Mouse (Mus musculus) CH12.LX (cell line): ENCODE results near the gene Akap7. TPM values are rescaled to one million over a fixed set of nuclear protein-coding genes. Genes with fewer than 3 reads are reported as not detected.

Experiments
- DNase-seq: peaks from one replicate; pipeline ENCODE4 v3.0.0-alpha.2; 2013; ENCODE audit errors: extremely low read depth
- H3K27ac ChIP-seq: 2 replicates; pipeline ENCODE4 v1.5.1; 2012; ENCODE audit warnings: low read depth, mild to moderate bottlenecking, control low read depth, moderate library complexity; ENCODE audit not compliant: insufficient read depth
- H3K27me3 ChIP-seq: replicated peaks from 2 replicates; pipeline ENCODE3; 2012; ENCODE audit warnings: inconsistent platforms
- H3K36me3 ChIP-seq, 2 experiments: replicated peaks in 1 of 2; 2 replicates each; pipeline versions ENCODE3 to v1.6.1; 2012; ENCODE audit warnings: inconsistent platforms in 1 of 2, low read length in 1 of 2, mild to moderate bottlenecking in 1 of 2, mixed read lengths in 1 of 2, moderate library complexity in 1 of 2; ENCODE audit not compliant: control insufficient read depth in 1 of 2, insufficient read depth in 1 of 2
- H3K4me1 ChIP-seq, 2 experiments: 2 replicates each; pipeline ENCODE4 v1.6.1; 2012; ENCODE audit warnings: inconsistent platforms in 1 of 2, moderate library complexity in 1 of 2; ENCODE audit not compliant: insufficient read depth in 2 of 2, control insufficient read depth in 1 of 2
- H3K4me2 ChIP-seq: 2 replicates; pipeline ENCODE4 v1.6.1; 2012; ENCODE audit warnings: low read depth, mild to moderate bottlenecking, control low read depth; ENCODE audit not compliant: poor library complexity, insufficient read depth, severe bottlenecking
- H3K4me3 ChIP-seq, 3 experiments: fragments of 150-350 bp in 1 of 3; sonication (generic) in 1 of 3; replicated peaks in 1 of 3; 2 replicates each; pipeline versions ENCODE3 to v1.5.1; 2011 to 2012; ENCODE audit warnings: low read depth in 2 of 3, low read length in 2 of 3, mild to moderate bottlenecking in 2 of 3, moderate library complexity in 2 of 3, control low read depth in 1 of 3, improper control_type of control experiment in 1 of 3, inconsistent platforms in 1 of 3, mixed read lengths in 1 of 3; ENCODE audit not compliant: poor library complexity in 1 of 3
- H3K79me2 ChIP-seq: replicated peaks from 2 replicates; pipeline ENCODE4 v1.6.1; 2012; ENCODE audit warnings: mild to moderate bottlenecking, moderate library complexity; ENCODE audit not compliant: control insufficient read depth, poor library complexity, insufficient read depth, severe bottlenecking; ENCODE audit errors: extremely low read depth
- H3K9ac ChIP-seq: 2 replicates; pipeline ENCODE4 v1.6.1; 2012; ENCODE audit warnings: low read depth, mild to moderate bottlenecking, control low read depth, moderate library complexity; ENCODE audit not compliant: insufficient read depth
- H3K9me3 ChIP-seq: replicated peaks from 2 replicates; pipeline ENCODE3; 2012; ENCODE audit warnings: low read length, inconsistent platforms, mixed read lengths
- BHLHE40 ChIP-seq: IDR thresholded peaks from 2 replicates; pipeline ENCODE4 v1.6.1; 2011; ENCODE audit warnings: mild to moderate bottlenecking, low read depth, low read length, improper control_type of control experiment
- CHD1 ChIP-seq: IDR thresholded peaks from 2 replicates; pipeline ENCODE4 v1.6.1; 2012; ENCODE audit warnings: low read depth, low read length, improper control_type of control experiment, inconsistent platforms
- CHD2 ChIP-seq: IDR thresholded peaks from 2 replicates; pipeline ENCODE4 v1.6.1; 2011; ENCODE audit warnings: low read length, improper control_type of control experiment
- CTCF ChIP-seq, 2 experiments: IDR thresholded peaks in 1 of 2; conservative IDR thresholded peaks in 1 of 2; 2 replicates each; pipeline ENCODE4 v1.5.1; 2011 to 2012; ENCODE audit warnings: low read depth in 2 of 2, low read length in 2 of 2, improper control_type of control experiment in 1 of 2, inconsistent platforms in 1 of 2, mild to moderate bottlenecking in 1 of 2, moderate library complexity in 1 of 2
- E2F4 ChIP-seq: IDR thresholded peaks from 2 replicates; pipeline ENCODE4 v1.6.1; 2011; ENCODE audit warnings: low read depth, low read length, improper control_type of control experiment; ENCODE audit not compliant: insufficient replicate concordance
- ELF1 ChIP-seq: IDR thresholded peaks from 2 replicates; pipeline ENCODE4 v1.6.1; 2014; ENCODE audit warnings: low read depth, mild to moderate bottlenecking, inconsistent platforms, low read length, improper control_type of control experiment
- EP300 ChIP-seq: IDR thresholded peaks from 2 replicates; pipeline ENCODE4 v1.6.1; 2011; ENCODE audit warnings: low read length, improper control_type of control experiment
- ETS1 ChIP-seq: conservative IDR thresholded peaks from 2 replicates; pipeline ENCODE4 v1.6.1; 2012; ENCODE audit warnings: low read depth, mild to moderate bottlenecking, inconsistent platforms, low read length, improper control_type of control experiment, moderate library complexity
- GABPA ChIP-seq: IDR thresholded peaks from 2 replicates; pipeline ENCODE4 v1.6.1; 2012; ENCODE audit warnings: low read depth, low read length, improper control_type of control experiment, inconsistent platforms; ENCODE audit not compliant: insufficient replicate concordance
- JUN ChIP-seq: IDR thresholded peaks from 2 replicates; pipeline ENCODE4 v1.6.1; 2011; ENCODE audit warnings: low read depth, mild to moderate bottlenecking, low read length, improper control_type of control experiment, moderate library complexity; ENCODE audit not compliant: insufficient read depth
- JUND ChIP-seq: conservative IDR thresholded peaks from 2 replicates; pipeline ENCODE4 v1.6.1; 2011; ENCODE audit warnings: low read depth, low read length, improper control_type of control experiment
- KAT2A ChIP-seq: IDR thresholded peaks from 2 replicates; pipeline ENCODE4 v1.6.1; 2012; ENCODE audit warnings: low read length, improper control_type of control experiment, inconsistent platforms; ENCODE audit not compliant: insufficient replicate concordance
- MAX ChIP-seq: IDR thresholded peaks from 2 replicates; pipeline ENCODE4 v1.6.1; 2011; ENCODE audit warnings: low read length, improper control_type of control experiment
- MAZ ChIP-seq: IDR thresholded peaks from 2 replicates; pipeline ENCODE4 v1.6.1; 2012; ENCODE audit warnings: low read depth, mild to moderate bottlenecking, inconsistent platforms, low read length, improper control_type of control experiment, moderate library complexity
- MEF2A ChIP-seq: IDR thresholded peaks from 2 replicates; pipeline ENCODE4 v1.6.1; 2014; ENCODE audit warnings: low read depth, mild to moderate bottlenecking, inconsistent platforms, low read length, improper control_type of control experiment, borderline replicate concordance
- MXI1 ChIP-seq: IDR thresholded peaks from 2 replicates; pipeline ENCODE4 v1.6.1; 2011; ENCODE audit warnings: mild to moderate bottlenecking, low read depth, low read length, improper control_type of control experiment
- MYC ChIP-seq: IDR thresholded peaks from 2 replicates; pipeline ENCODE4 v1.6.1; 2011; ENCODE audit warnings: low read depth, mild to moderate bottlenecking, improper control_type of control experiment, low read length
- NELFE ChIP-seq: IDR thresholded peaks from 2 replicates; pipeline ENCODE4 v1.6.1; 2011; ENCODE audit warnings: low read depth, low read length, improper control_type of control experiment
- RAD21 ChIP-seq: IDR thresholded peaks from 2 replicates; pipeline ENCODE4 v1.6.1; 2011; ENCODE audit warnings: low read depth, mild to moderate bottlenecking, low read length, improper control_type of control experiment, moderate library complexity
- TBP ChIP-seq: conservative IDR thresholded peaks from 2 replicates; pipeline ENCODE4 v1.6.1; 2011; ENCODE audit warnings: low read depth, low read length, improper control_type of control experiment
- TCF12 ChIP-seq: IDR thresholded peaks from 2 replicates; pipeline ENCODE4 v1.6.1; 2014; ENCODE audit warnings: low read depth, mild to moderate bottlenecking, inconsistent platforms, low read length, improper control_type of control experiment
- USF1 ChIP-seq: IDR thresholded peaks from 2 replicates; pipeline ENCODE4 v1.6.1; 2014; ENCODE audit warnings: low read depth, mild to moderate bottlenecking, inconsistent platforms, low read length, improper control_type of control experiment
- USF2 ChIP-seq: conservative IDR thresholded peaks from 2 replicates; pipeline ENCODE4 v1.6.1; 2011; ENCODE audit warnings: low read depth, low read length, improper control_type of control experiment
- ZC3H11A ChIP-seq: IDR thresholded peaks from 2 replicates; pipeline ENCODE4 v1.6.1; 2012; ENCODE audit warnings: low read depth, mild to moderate bottlenecking, inconsistent platforms, low read length, improper control_type of control experiment
- ZKSCAN1 ChIP-seq: IDR thresholded peaks from 2 replicates; pipeline ENCODE4 v1.6.1; 2012; ENCODE audit warnings: low read depth, inconsistent platforms, low read length, improper control_type of control experiment, borderline replicate concordance
- ZNF384 ChIP-seq: IDR thresholded peaks from 2 replicates; pipeline ENCODE4 v1.6.1; 2012; ENCODE audit warnings: low read depth, low read length, improper control_type of control experiment, inconsistent platforms
- dilution Hi-C: fragments of 300-500 bp; cut with MboI; formaldehyde crosslinking; loops from 2 replicates; pipeline ENCODE4 v1.14.3; 2020; ENCODE audit warnings: low sequenced_read_pairs; ENCODE audit not compliant: extremely low pct_unique_long_range_greater_than_20kb, extremely low pct_ligation_motif_present
- in situ Hi-C: fragments of 300-500 bp; cut with MboI; formaldehyde crosslinking; loops from 3 replicates; pipeline ENCODE4 v1.14.3; 2019; ENCODE audit warnings: low sequenced_read_pairs, low pct_ligation_motif_present, low pct_unique_long_range_greater_than_20kb, mixed read lengths
- polyA plus RNA-seq: library from polyadenylated mRNA; unstranded; fragments of >175 nt; gene quantifications from 2 replicates; pipeline ENCODE4 v1.2.1, GENCODE M21; 2012; ENCODE audit warnings: low read depth; ENCODE audit not compliant: insufficient read length
- total RNA-seq, 2 experiments: library from RNA; depleted of rRNA; stranded (reverse); fragments of 300-350 nt in 1 of 2; fragments of >200 nt in 1 of 2; gene quantifications; 2 replicates each; pipeline ENCODE4 v1.2.3; 2012 to 2014

Akap7 gene
- total and polyA plus RNA-seq, 3 experiments: 6.2 to 12.1 (median 7.1) TPM

GRCm38 (mm10) chr10:25183271-25183670 lies 124.4 kb downstream of the Akap7 start:
- Histone ChIP-seq H3K79me2 (no peaks in the 10 kb centered on the region), H3K9me3 (no peaks in the 10 kb centered on the region), H3K27me3 (no peaks in the 10 kb centered on the region), H3K9ac (no peak overlapping the region), H3K4me3 (no peak overlapping the region)
- no peak for DNase-seq
- dilution Hi-C loops (no loop called here), in situ Hi-C loops (no loop called here)
- TF ChIP-seq CTCF (conservative IDR thresholded peaks at IDR 0.05 in 1 of 2, IDR thresholded peaks at IDR 0.05 in 1 of 2; ENCODE audit: low read depth in 2 of 2, low read length in 2 of 2) (no peak), USF2 (no peak), MXI1 (no peak), MEF2A (no peak), USF1 (no peak), JUN (no peak), MYC (no peak), ETS1 (no peak), JUND (no peak), MAZ (no peak), BHLHE40 (no peak), GABPA (no peak), E2F4 (no peak), CHD2 (no peak), TCF12 (no peak), KAT2A (no peak), TBP (no peak), MAX (no peak), ZKSCAN1 (no peak)
- TF ChIP-seq, all 38 proteins: peak for 0
- Histone ChIP-seq H3K4me2 (no peak overlapping the region), H3K4me1 (no peaks in the 10 kb centered on the region), H3K27ac (no peak overlapping the region), H3K36me3 (no peaks in the 10 kb centered on the region)

DNA sequence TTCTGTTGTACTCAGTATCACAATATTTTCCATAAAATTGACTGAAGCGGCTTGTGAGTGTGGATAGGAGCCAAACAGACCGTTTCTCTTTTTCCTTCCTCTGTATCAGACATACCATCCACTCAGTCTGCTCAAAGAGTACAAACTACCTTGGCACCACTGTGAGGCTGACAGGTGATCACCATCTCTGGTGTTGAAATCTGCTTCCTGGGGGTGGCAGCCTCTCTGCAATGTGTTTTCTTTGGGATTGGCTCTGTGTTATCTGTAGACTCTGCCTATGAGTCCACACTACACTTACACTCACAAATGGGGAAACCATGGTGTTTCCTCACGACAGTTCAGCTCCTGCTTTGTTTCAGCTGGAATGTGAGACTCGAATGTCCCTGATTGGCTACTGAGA lies 128.6 kb downstream of the Akap7 start:
- Histone ChIP-seq H3K4me3 (no peak overlapping the region), H3K27me3 (no peaks in the 10 kb centered on the region), H3K79me2 (no peaks in the 10 kb centered on the region), H3K4me2 (no peak overlapping the region), H3K36me3 (no peaks in the 10 kb centered on the region), H3K4me1 (no peaks in the 10 kb centered on the region), H3K27ac (no peak overlapping the region), H3K9me3 (no peaks in the 10 kb centered on the region), H3K9ac (no peak overlapping the region)
- no peak for DNase-seq
- dilution Hi-C loops (no loop called here), in situ Hi-C loops (no loop called here)
- TF ChIP-seq USF2 (no peak), NELFE (no peak), ZC3H11A (no peak), USF1 (no peak), EP300 (no peak), ELF1 (no peak), ZNF384 (no peak), RAD21 (no peak), E2F4 (no peak), TCF12 (no peak), MAZ (no peak), CHD1 (no peak), MYC (no peak), ZKSCAN1 (no peak), GABPA (no peak), JUN (no peak), CTCF (conservative IDR thresholded peaks at IDR 0.05 in 1 of 2, IDR thresholded peaks at IDR 0.05 in 1 of 2; ENCODE audit: low read depth in 2 of 2, low read length in 2 of 2) (no peak)
- TF ChIP-seq, all 38 proteins: peak for 0
